Mouse (Mus musculus) bone marrow macrophage, adult 2 months (primary cell): Measurements from ENCODE around the gene Gm4779.

ENCODE experiments used
- CTCF ChIP-seq: IDR thresholded peaks from 2 replicates; pipeline ENCODE4 v1.5.1; 2012; ENCODE audit warnings: low read depth, mild to moderate bottlenecking, low read length, moderate library complexity
- POLR2A ChIP-seq: IDR thresholded peaks from 2 replicates; pipeline ENCODE4 v1.6.1; 2012; ENCODE audit warnings: mild to moderate bottlenecking, low read depth, low read length, borderline replicate concordance

DNA sequence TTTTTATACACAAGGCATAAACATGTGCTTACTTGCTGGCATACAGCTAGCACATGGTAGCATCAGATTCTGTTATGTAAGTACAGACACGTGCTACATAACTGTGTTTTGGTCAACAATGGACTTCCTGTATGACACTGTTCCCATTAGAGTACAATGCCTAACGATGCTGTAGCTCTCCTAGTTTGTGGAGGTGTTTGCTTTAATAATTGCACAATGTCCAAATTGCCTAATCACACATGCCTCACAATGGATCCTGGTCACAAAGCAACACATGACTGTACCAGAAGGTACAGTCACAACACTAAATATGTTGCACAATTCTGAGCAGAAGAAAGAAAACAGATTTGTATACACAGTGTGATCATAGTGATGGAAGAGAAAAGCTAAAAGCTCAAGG, 24.7 kb downstream of the Gm4779 start:
- TF ChIP-seq POLR2A (no peak), CTCF (no peak)
